Mouse (Mus musculus): ENCODE results near the gene Sox9. TPM values are rescaled to one million over a fixed set of nuclear protein-coding genes. Genes with fewer than 3 reads are reported as not detected.

The Sox9 gene
- polyA plus RNA-seq, 1 experiment from 2014 or later = 66.4 TPM

DNA sequence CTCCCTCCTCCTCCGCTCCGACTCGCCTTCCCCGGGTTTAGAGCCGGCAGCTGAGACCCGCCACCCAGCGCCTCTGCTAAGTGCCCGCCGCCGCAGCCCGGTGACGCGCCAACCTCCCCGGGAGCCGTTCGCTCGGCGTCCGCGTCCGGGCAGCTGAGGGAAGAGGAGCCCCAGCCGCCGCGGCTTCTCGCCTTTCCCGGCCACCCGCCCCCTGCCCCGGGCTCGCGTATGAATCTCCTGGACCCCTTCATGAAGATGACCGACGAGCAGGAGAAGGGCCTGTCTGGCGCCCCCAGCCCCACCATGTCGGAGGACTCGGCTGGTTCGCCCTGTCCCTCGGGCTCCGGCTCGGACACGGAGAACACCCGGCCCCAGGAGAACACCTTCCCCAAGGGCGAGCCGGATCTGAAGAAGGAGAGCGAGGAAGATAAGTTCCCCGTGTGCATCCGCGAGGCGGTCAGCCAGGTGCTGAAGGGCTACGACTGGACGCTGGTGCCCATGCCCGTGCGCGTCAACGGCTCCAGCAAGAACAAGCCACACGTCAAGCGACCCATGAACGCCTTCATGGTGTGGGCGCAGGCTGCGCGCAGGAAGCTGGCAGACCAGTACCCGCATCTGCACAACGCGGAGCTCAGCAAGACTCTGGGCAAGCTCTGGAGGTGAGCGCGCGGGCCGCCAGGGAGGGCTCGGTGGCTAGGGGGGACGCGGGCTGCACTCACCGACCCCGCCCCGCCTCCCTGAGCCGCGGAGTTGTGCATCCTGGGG is 515 bp downstream of the Sox9 start:
- peak overlapping the region; percentile 70 for H3K4me3 ChIP-seq
- peak overlapping the region; percentile 84 for H3K9ac ChIP-seq
- no peaks in the 10 kb centered on the region for H3K9me3 ChIP-seq
- peak overlapping the region; percentile 90 for H3K27ac ChIP-seq
- peaks cover 28% of the 10 kb centered on the region for H3K27me3 ChIP-seq
- under 1% methylated on average over 75 of the region's 75 CpGs for whole genome bisulfite sequencing
- no peaks in the 10 kb centered on the region for H3K36me3 ChIP-seq
- ATAC-seq (ENCODE audit: low FRiP score) = peak; percentile 34
- peaks cover 65% of the 10 kb centered on the region for H3K4me1 ChIP-seq (replicated peaks)
- peak overlapping the region; percentile 94 for H3K4me2 ChIP-seq

GRCm38 (mm10) chr11:112783401-112784346 is 1.6 kb downstream of the Sox9 start:
- ATAC-seq (ENCODE audit: low FRiP score) = no peak
- H3K27ac ChIP-seq = peak overlapping the region; percentile 90
- H3K4me3 ChIP-seq = peak overlapping the region; percentile 70
- H3K27me3 ChIP-seq = peaks cover 16% of the 10 kb centered on the region
- H3K4me1 ChIP-seq (replicated peaks) = peaks cover 71% of the 10 kb centered on the region
- 1% methylated on average over 34 of the region's 42 CpGs for WGBS
- peak overlapping the region; percentile 94 for H3K4me2 ChIP-seq
- H3K9ac ChIP-seq = peak overlapping the region; percentile 84
- H3K36me3 ChIP-seq = no peaks in the 10 kb centered on the region
- no peaks in the 10 kb centered on the region for H3K9me3 ChIP-seq

DNA sequence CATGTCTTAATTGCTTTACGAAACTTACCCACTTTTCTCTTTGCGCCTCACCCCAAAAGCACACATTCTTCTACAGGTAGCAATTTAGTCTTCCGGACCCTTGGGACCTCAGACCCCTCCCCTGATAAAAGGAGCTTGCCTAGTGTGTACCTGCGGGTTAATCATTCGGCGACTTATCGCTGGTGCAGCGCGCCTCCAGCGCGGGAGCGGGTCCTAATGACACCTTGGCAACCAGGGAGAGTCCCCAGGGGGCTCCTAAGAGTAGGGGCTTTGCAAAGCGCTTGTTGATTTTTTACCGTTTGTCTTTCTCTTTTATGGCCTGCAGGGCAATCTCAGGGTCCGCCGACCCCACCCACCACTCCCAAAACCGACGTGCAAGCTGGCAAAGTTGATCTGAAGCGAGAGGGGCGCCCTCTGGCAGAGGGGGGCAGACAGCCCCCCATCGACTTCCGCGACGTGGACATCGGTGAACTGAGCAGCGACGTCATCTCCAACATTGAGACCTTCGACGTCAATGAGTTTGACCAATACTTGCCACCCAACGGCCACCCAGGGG is 2.4 kb downstream of the Sox9 start:
- peaks cover 66% of the 10 kb centered on the region for H3K4me1 ChIP-seq (replicated peaks)
- no peaks in the 10 kb centered on the region for H3K36me3 ChIP-seq
- WGBS = 3% methylated on average over 30 of the region's 30 CpGs
- H3K27me3 ChIP-seq = peaks cover 9% of the 10 kb centered on the region
- no peak for ATAC-seq (ENCODE audit: low FRiP score)
- H3K4me3 ChIP-seq = peak overlapping the region; percentile 70
- peak overlapping the region; percentile 94 for H3K4me2 ChIP-seq
- peak overlapping the region; percentile 84 for H3K9ac ChIP-seq
- H3K27ac ChIP-seq = peak overlapping the region; percentile 90
- no peaks in the 10 kb centered on the region for H3K9me3 ChIP-seq

GRCm38 (mm10) chr11:112784903-112785381 is 2.9 kb downstream of the Sox9 start:
- WGBS = 1% methylated on average over 30 of the region's 34 CpGs
- peaks cover 63% of the 10 kb centered on the region for H3K4me1 ChIP-seq (replicated peaks)
- ATAC-seq (ENCODE audit: low FRiP score) = peak; percentile 47; the same call in 1 of the 2 replicates
- peak overlapping the region; percentile 94 for H3K4me2 ChIP-seq
- peak overlapping the region; percentile 84 for H3K9ac ChIP-seq
- peaks cover 6% of the 10 kb centered on the region; the same call in 1 of the 2 replicates for H3K27me3 ChIP-seq
- H3K4me3 ChIP-seq = peak overlapping the region; percentile 70
- H3K27ac ChIP-seq = peak overlapping the region; percentile 90
- H3K9me3 ChIP-seq = no peaks in the 10 kb centered on the region
- H3K36me3 ChIP-seq = no peaks in the 10 kb centered on the region

DNA sequence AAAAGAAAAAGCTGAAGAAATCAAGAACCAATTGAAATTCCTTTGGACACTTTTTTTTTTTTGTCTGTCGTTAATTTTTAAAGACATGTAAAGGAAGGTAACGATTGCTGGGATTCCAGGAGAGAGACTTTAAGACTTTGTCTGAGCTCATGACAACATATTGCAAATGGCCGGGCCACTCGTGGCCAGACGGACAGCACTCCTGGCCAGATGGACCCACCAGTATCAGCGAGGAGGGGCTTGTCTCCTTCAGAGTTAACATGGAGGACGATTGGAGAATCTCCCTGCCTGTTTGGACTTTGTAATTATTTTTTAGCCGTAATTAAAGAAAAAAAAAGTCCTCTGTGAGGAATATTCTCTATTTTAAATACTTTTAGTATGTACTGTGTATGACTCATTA is 3.6 kb downstream of the Sox9 start:
- 14% methylated on average over 8 of the region's 8 CpGs for WGBS
- peak overlapping the region; percentile 90; the same call in 1 of the 2 replicates for H3K27ac ChIP-seq
- H3K4me1 ChIP-seq (replicated peaks) = peaks cover 63% of the 10 kb centered on the region
- ATAC-seq (ENCODE audit: low FRiP score) = no peak
- H3K9ac ChIP-seq = peak overlapping the region; percentile 84
- H3K4me2 ChIP-seq = peak overlapping the region; percentile 94
- peaks cover 6% of the 10 kb centered on the region; the same call in 1 of the 2 replicates for H3K27me3 ChIP-seq
- peak overlapping the region; percentile 70 for H3K4me3 ChIP-seq
- no peaks in the 10 kb centered on the region for H3K36me3 ChIP-seq
- H3K9me3 ChIP-seq = no peaks in the 10 kb centered on the region

DNA sequence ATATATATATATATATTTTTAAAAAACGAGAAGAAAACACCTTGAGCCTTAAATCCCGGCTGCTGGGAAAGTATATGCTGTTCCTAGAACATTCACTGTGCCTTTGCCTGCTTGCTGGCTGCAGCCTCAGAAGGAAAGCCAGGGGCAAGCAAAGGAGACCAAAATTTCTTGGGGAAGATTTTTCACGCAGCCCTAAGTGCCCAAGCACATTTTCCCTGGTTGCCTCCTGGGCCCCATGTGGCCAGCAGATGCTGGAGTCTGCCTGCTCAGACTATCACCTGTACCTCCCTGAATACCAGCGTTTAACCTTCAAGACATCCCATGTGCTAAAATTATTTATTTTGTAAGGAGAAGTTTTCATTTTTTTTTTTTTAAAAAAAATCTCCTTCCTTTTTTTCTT is 4.4 kb downstream of the Sox9 start:
- Histone ChIP-seq H3K27ac (no peak overlapping the region; the same call in 1 of the 2 replicates), H3K27me3 (no peaks in the 10 kb centered on the region), H3K36me3 (no peaks in the 10 kb centered on the region), H3K4me3 (peak overlapping the region; percentile 32), H3K4me2 (peak overlapping the region; percentile 49), H3K9ac (peak overlapping the region; percentile 63), H3K4me1 (replicated peaks) (peaks cover 56% of the 10 kb centered on the region), H3K9me3 (no peaks in the 10 kb centered on the region)
- no peak for ATAC-seq (ENCODE audit: low FRiP score)
- 47% methylated on average over 4 of the region's 4 CpGs for WGBS

GRCm38 (mm10) chr11:112788296-112788695 is 6.3 kb downstream of the Sox9 start:
- H3K36me3 ChIP-seq = no peaks in the 10 kb centered on the region
- 19% methylated on average over 13 of the region's 13 CpGs for WGBS
- no peak overlapping the region for H3K9ac ChIP-seq
- no peak for ATAC-seq (ENCODE audit: low FRiP score)
- H3K4me3 ChIP-seq = no peak overlapping the region
- no peaks in the 10 kb centered on the region for H3K27me3 ChIP-seq
- no peaks in the 10 kb centered on the region for H3K9me3 ChIP-seq
- peaks cover 37% of the 10 kb centered on the region for H3K4me1 ChIP-seq (replicated peaks)
- 0 out of 2 replicates have a peak overlapping the region, but pooled peaks have one; percentile 8 for H3K4me2 ChIP-seq
- H3K27ac ChIP-seq = no peak overlapping the region

DNA sequence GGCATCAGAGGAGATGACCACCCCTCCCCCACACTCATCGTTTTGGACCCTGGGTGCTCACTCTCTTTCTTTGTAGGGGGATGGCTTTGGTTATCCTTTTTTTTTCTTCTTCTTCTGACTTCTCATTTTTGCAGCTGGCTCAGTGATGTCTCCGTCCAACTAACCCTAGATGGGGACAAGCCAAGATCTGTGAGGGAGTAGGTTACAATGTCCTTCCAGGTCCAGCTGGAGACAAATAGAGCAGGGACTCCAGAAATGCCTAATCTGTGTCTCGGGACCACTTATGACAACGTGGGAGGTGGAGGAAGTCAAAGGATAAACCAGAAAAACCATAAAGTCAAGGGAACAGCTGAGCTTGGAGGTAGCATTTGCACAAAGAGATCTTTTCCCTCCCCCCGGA is 14.4 kb downstream of the Sox9 start:
- H3K27me3 ChIP-seq = no peaks in the 10 kb centered on the region
- H3K27ac ChIP-seq = no peak overlapping the region
- H3K9ac ChIP-seq = no peak overlapping the region
- peaks cover 12% of the 10 kb centered on the region for H3K4me1 ChIP-seq (replicated peaks)
- ATAC-seq (ENCODE audit: low FRiP score) = no peak
- WGBS = 89% methylated on average over 5 of the region's 5 CpGs
- no peaks in the 10 kb centered on the region for H3K36me3 ChIP-seq
- H3K9me3 ChIP-seq = no peaks in the 10 kb centered on the region
- H3K4me2 ChIP-seq = no peak overlapping the region
- H3K4me3 ChIP-seq = no peak overlapping the region

DNA sequence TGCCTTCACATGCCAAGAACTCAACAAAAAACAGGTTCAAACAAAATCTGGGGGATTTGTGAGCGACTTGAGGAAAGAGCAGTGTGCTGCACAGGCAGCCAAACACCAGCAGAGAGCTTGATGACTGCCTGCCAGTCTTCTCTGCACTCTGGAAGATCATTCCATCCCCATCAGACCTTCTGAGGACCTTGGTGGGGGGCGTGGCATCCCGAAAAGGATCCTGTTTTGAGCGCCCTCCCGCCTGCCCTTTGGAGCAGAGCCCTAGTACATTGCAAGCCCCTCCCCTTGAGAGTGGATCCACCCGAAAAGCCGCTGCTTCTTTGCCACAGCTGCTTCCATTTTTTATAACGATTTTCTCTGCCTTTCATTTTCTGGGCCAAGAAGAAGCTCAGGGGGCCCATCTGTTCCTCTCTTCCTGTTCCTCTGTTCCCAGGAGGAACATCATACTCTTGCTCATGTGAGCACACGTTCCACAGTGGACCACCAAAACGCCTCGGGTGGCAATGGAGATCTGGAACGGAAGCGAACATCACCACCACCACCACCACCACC is 16.9 kb downstream of the Sox9 start:
- H3K27me3 ChIP-seq = 0 out of 2 replicates have a peak, but pooled peaks cover 3% of the 10 kb centered on the region
- H3K27ac ChIP-seq = no peak overlapping the region
- WGBS = 54% methylated on average over 13 of the region's 13 CpGs
- ATAC-seq (ENCODE audit: low FRiP score) = no peak
- H3K4me2 ChIP-seq = no peak overlapping the region
- H3K36me3 ChIP-seq = no peaks in the 10 kb centered on the region
- peaks cover 17% of the 10 kb centered on the region for H3K4me1 ChIP-seq (replicated peaks)
- H3K9ac ChIP-seq = no peak overlapping the region
- H3K4me3 ChIP-seq = no peak overlapping the region
- no peaks in the 10 kb centered on the region for H3K9me3 ChIP-seq

DNA sequence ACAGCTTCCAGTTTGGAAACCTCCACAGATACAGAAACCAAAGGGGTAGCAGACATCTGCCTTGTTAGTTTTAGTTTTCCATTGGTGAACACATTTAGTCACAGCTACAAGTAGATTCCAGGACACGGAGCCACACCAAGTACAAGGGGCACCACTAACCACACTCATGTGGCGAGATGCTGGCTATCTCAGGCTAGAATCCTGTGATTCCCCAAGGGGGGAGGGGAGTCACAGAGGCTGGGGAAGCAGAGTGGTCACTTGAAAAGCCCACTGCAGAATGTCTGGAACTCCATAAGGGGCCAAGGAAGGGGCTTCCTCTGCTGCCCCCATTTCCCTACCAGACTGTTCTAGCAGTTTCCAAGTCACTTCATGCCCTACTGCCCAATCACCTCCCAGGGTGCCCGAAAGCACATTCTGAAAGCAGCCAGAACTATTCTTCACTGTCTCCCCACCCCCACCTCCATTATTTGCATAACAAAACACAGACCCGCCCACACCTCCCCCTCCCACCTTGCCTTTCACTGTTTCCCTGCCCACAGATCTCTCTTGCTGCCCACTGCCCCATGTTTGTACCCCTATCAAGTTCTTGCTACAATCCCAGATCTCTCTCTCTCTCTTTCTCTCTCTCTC is 19.3 kb downstream of the Sox9 start:
- 0 out of 2 replicates have a peak, but pooled peaks cover 3% of the 10 kb centered on the region for H3K27me3 ChIP-seq
- H3K9me3 ChIP-seq = no peaks in the 10 kb centered on the region
- H3K27ac ChIP-seq = no peak overlapping the region
- peaks cover 17% of the 10 kb centered on the region for H3K4me1 ChIP-seq (replicated peaks)
- 18% methylated on average over 4 of the region's 4 CpGs for WGBS
- H3K9ac ChIP-seq = no peak overlapping the region
- no peak overlapping the region for H3K4me3 ChIP-seq
- no peak overlapping the region for H3K4me2 ChIP-seq
- peak; percentile 32; the same call in 1 of the 2 replicates for ATAC-seq (ENCODE audit: low FRiP score)
- H3K36me3 ChIP-seq = no peaks in the 10 kb centered on the region

DNA sequence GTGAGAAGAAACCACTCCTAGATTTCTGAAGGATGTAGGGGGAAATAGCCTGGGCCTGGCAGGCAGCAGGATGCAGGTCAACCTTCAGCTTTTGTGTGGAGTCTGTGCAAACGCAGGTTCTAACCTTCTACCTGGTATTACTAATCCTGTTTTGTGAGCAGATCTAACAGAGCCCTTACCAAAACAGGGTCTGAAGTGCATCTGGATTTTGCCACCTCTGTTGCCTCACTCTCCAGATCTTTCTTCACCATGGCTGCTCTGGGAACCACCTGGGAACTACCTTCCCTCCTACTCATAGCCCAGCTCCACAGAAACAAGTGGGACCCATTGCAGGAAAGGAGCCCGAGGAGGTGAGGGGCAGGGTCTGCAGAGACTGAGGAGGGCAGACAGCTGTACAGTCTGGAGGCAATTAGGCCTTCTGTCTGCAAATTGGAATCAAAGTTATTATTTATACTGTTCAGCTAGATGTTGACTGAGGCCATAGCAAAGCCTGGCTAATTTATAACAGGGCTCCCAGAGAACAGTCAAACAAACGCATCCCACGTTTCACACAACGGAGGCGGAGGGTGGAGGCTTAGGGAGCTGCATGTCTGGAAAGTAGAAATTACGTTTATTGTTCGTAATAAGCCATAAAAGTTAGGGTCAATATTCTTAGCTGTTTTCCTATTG is 25.9 kb downstream of the Sox9 start:
- no peak for ATAC-seq (ENCODE audit: low FRiP score)
- WGBS = 70% methylated on average over 8 of the region's 8 CpGs
- H3K27ac ChIP-seq = no peak overlapping the region

More for the DNA sequence above, 25.9 kb downstream of the Sox9 start:
- Histone ChIP-seq H3K9me3 (no peaks in the 10 kb centered on the region), H3K36me3 (no peaks in the 10 kb centered on the region), H3K9ac (no peak overlapping the region), H3K4me1 (replicated peaks) (peaks cover 36% of the 10 kb centered on the region), H3K4me2 (no peak overlapping the region), H3K4me3 (no peak overlapping the region), H3K27me3 (0 out of 2 replicates have a peak, but pooled peaks cover 4% of the 10 kb centered on the region)
